Mouse (Mus musculus) layer of hippocampus, adult 9-10 months (tissue): ENCODE measurements around the gene F10.

Experiments used
- DNase-seq: peaks from one replicate; pipeline ENCODE4 v3.0.0; 2022; ENCODE audit warnings: low spot score

Gene F10

DNA sequence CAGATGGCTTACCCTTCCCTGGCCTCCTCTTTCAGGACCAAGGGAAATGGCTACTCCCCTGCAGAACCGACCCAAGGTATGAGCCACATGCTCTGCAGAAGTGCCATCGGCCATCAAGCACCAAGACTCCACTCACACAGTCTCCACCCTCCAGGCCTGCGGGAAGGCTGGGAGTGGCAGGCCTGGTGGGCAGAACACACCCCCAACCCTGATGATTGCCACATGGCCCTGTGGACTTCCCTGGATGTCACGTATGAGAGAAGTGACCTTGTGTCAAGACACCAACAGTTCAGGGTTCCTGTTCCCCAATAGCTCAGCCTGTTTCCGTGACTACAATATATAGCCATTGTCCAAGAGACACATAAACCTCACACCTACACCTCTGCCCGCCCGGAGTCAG lies at the start of gene F10:
Gene F10 (plus strand): TSS at position 294 of the 400 bp plus-strand sequence.
- no peak for DNase-seq

DNA sequence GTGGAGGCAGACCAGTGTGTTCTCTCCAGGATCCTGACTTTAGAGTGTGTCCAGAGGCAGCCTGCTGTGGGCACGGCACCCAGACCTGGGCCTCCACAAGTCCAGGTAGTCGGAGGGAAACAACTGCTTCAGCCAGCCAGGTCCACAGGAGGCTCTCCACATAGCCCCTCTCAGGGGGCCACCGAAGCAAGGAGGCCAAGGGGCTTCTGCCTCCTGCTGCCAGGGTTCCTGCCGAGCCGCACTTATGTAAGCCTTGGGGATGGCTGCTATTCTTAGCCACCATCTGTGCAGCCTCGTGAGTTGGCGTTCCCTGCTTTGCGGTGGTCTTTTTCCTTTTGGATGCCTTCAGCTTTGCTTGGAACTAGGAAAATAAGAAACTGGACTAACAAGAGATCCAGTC lies 49.5 kb upstream of the F10 start:
- no peak for DNase-seq

DNA sequence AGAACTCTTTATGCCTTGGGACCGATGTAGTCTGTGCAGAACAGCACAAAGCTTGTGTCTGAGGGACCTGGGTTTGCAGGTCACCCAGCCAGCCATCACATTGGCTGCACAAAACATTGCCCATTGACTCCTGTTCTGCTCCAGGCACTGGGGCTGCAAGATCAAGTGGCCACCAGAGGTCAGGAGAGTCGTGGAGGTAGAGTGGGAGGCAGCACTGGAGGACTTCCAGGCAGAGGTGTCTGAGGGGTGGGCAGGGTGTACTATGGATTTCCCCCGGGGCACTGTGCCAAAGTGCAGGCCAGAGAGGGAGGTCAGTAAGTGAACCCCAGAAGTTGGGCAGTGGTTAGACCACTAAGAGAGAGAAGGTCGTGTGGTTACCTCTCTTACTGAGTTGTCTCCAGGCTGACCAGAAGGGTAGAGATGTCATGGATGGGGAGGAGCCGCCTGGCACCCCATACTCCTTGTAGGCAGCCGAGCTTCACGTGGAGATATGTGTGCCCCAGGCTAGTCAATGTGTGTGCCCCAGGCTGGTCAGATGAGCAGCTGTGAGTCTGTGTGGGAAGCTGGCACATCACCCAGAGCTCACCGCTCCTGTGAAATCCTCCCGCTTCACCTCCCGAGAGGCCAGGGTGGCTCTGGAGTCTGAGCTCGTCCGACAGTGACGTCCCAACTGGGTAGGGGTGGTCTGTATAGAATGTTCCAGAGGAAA lies 48.2 kb upstream of the F10 start:
- no peak for DNase-seq

DNA sequence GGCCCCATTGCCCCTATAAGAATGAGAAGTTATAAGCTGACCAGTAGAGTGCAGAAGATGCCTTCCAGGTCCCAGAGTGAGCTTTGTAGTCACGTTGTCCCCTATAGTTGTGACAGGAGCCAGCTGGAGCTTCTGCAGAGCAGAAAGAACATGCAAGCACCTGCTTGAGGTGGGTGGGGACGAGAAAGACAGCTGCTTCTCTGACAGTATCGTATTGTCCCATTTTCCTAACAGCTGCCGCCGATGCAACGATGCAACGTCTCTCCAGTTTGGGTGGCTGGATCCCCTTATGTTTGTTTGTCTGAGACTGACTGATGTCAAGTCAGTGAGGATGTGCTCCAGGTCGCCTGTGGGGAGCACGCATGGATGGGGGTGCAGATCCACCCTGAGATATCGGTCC lies 45.7 kb upstream of the F10 start:
- DNase-seq, result no peak

DNA sequence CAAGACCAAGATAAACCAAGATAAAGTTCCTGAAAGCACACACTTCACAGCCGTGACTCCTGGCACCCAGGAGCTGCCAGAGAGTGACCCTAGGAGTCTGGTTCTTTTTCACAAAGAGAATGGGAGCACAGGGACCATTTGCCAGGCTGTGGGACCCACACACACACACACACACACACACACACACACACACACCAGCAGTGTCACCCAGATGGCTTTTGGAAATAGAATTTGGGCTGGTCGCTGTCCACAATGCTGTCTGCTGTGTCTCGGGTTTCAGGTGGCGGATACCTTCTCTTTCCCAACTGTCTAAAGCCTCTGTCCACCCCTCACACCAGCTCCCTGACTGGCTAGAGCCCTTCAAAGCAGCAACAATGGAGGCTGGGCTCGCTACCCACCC lies 42.6 kb upstream of the F10 start:
- DNase-seq, result no peak

DNA sequence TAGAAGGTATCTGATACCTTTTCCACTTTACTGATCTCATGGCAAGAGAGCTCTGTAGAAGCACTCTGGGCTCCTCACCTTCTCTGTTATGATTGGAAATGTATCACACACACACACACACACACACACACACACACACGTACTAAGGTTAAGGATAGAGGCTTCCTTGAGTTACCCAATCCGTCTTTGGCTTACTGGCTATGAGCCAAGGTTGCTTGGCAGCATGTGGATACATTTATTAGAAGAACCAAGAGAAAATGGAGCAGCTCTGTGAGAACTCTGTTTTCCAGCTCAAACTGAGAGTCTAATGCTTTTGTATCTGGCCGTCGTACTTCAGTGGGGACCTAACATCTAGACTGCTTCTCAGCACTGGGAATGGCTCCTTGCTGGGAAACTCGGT lies 41.6 kb upstream of the F10 start:
- no peak for DNase-seq

DNA sequence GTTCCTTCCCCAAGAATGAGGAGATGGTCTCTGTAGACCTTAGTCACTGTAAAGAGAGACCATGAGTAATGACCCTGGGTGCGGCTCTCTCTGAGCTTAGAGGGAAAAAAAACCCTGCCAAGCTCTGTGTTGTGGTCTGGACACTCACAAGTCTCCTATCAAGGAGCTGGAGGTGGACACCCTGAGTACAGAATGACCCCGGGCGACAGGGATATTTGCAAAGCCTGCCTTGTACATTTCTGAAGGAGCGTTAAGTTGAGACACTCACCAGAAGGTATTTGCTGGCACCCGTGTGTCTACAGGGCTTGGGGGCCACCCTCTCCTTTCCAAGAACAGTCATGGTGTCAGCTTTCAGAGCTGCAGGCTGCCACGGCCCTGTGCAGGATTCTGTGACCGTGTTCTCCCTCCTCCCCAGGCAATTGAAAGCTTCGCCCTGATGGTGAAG lies 40.3 kb upstream of the F10 start:
- no peak for DNase-seq

DNA sequence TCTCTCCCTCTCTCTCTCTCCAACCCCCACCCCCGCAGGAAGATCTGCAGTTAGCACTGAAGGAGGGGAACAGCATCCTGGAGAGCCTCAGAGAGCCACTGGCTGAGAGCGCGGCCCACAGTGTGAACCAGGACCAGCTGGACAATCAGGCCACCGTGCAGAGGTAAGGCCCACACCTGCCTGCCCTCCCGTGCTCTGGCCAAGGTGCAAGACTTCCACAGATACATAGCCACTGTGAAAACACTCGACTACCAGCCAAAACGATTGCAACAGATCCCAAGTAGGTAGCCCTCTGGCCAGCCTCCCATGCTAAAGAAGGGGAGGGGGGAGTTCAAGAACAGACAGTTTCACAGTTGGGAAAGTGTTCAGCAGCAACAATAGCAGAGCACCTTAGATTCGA lies 38.8 kb upstream of the F10 start:
- DNase-seq, result no peak

DNA sequence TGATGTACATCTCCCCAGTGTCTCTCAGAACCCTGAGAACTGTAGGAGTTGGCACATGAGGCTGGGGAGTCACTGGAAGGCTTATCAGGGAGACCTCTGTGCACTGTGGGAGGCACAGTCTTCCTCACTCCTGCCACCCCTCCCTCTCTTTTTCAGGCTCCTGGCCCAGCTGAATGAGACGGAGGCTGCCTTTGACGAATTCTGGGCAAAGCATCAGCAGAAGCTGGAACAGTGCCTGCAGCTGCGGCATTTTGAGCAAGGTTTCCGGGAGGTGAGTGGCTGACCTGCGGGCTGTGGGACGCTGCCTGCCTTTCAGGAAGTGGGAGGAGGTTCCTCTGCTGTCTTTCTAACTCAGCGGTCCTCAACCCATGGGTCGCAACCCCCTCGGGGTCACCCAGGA lies 37.3 kb upstream of the F10 start:
- DNase-seq, result no peak

DNA sequence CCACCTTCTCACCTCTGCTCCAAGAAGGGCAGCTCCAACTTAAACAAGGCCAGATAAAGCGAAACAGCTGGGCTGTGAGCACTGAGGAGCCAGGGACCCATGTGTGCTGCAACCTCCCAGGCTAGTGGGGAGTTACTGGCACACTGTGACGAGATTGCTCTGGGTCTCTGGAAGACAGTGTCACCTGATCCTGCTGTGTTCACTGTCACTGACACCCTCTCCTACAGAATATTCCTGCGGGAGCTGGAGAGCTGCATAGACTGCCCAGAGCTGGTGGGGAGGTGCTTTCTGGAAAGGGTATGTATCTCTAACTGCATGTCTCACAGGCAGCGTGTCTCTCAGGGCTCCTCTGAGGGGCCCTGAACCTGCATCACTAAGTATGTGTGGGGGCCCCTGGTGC lies 29.6 kb upstream of the F10 start:
- no peak for DNase-seq

DNA sequence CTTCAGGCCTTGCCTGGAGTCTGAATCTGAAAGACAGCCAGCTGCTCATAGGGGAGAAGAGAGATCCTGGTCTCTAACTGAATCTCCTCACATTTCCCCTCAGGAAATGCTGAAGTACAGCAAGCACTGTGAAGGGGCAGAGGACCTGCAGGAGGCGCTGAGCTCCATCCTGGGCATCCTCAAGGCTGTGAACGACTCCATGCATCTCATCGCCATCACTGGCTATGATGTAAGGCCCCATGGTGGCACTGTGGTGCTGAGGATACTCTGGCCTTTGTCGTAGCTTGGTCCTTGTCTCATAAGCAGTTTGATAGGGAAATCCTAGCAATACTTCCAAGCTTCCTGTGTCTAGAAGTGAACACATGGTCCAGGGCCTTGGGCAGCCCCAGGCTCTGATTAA lies 26.8 kb upstream of the F10 start:
- DNase-seq, result no peak

DNA sequence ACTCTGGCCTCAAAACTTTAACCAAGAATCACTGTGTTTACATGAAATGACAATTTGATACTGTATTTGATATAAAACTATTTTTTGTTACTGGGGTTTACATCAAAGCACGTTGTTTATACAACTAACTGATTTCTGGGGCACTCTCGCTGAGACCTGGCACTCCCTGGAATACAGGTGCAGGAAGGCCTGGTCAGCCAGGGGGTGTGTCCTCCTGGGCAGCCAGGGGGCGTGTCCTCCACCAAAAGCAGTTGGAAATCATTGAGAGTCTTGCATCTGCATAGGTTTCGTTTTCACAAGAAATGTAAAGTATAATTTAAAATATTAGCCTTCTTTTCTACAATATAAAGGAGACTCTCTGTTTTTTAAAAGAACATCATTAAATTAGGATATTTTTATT lies 17.5 kb upstream of the F10 start:
- DNase-seq, result no peak

DNA sequence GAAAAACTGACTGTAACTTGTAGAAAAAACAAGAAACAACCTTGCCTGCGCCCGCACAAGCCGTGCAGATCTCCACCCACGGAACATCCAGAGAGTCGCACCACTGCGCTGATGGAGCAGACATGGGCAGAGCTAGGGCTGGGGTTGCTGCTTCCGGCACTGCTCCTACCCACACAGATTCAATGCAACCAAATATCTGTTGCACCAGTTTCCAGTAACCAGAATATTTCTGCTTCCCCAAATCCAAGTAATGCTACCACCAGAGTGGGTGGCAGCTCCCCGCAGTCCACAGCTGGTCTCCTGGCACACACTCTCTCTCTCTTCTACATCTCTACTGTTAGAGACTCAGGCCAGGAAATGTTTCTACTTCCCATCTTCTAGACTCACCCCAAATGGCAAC lies 15.3 kb upstream of the F10 start:
- DNase-seq, result no peak

DNA sequence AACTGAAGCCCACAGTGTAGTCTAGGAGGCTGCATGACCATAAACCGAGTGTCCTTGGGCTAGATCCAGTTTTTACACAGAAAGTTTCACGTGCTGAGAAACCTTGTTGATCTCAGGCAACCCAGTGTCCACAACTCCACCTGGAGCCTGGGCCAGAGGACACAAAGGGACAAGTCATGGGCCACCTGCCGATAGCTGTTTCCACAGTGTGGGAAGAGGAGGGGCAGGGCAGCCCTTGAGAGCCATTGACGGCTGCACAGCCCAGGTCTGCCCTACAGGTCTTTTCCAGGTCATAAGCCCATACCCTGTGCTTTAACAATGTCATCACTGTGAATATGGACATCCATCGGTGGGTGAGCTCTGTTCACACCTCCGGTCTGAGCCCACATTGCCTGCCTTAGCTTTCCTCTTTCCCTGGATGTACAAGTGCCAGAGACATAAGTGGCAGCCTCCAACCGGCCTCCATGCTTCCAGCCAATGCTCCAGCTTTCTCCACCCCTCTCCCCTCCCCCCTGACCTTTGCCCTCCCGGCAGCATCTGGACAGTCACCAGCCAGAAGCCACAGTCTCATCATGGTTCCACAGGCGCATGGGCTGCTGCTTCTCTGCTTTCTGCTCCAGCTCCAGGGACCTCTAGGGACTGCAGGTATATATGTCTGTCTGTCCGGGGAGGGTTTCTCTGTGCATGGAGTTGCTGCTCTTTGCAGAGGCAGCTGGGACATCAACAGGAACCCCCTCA lies 11.5 kb upstream of the F10 start, which contains the start of gene F7:
Gene F7 (plus strand): TSS at position 548 of the 738 bp plus-strand sequence.
- DNase-seq, result no peak

DNA sequence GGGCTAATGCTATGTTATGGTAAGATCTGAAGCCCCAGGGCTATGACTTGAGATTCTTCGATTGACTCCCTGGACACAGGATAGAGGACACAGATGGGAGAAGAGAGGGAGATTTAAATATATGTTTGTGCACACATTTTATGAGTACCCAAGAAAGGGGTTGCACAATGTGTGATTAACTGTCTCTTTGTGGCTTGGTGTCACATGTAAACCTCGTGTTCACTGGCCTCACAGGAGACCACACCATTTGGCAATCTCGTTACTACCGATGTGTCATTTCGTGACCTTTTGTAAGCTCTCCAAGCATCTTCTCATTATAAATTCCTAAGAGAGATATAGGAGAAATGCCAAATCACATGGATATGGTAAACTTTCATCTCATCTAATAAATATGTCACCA lies 9.5 kb upstream of the F10 start:
- no peak for DNase-seq

DNA sequence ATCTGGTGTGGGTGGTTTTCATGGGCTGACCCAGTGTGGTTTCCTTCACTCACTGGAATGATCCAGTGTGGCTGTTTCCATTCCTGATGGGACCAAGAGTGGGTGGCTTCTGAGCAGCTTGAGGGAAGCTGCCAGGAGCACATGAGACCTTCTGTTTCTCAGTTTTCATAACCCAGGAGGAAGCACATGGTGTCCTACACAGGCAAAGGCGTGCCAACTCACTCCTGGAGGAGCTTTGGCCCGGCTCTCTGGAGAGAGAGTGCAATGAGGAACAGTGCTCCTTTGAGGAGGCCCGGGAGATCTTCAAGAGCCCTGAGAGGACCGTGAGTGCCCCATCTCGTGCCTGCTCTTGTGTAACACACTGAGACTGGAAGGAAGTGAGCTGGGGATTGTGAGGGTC lies 8.6 kb upstream of the F10 start:
- DNase-seq, result peak; percentile 32

DNA sequence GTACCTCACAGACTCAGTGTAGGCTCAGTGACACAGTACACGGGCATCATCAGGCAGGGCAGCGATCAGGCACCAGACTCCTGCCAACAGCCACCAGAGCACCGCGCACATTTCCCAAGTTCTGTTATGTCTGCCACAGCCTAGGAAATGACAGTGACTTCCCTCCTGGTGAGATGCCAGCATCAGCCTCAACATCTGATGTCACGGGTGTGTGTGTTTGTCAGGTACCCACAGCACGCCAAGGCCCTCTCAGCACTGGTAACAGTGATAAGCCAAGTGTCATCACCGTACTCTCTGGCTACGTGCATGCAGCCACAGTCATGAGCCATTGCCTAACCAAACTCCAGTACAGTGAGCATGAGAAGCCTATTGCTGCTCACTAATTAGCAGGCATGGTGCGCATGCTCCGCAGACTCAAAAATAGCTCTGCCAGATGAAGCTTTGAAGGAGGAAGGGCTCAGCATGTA lies 729 bp upstream of the F10 start:
- peak; percentile 38 for DNase-seq

DNA sequence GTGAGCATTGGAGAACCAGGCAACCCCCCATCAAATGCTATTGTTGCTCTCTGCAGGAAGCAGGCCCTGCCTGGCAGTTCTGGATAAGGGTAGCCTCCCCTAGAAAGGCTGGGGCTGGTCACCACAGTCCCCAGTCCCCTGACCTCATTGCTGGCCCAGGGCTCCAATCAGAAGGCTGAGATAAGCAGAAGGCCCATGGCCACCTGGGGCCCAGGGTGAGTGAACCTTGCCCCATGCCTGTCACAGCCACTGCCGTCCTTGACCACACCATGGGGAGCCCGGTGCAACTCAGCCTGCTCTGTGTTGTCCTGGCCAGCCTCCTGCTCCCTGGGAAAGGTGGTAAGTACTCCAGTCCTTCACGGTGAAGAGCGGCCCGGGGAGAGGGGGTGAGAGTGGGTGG lies 461 bp downstream of the F10 start:
- no peak for DNase-seq

DNA sequence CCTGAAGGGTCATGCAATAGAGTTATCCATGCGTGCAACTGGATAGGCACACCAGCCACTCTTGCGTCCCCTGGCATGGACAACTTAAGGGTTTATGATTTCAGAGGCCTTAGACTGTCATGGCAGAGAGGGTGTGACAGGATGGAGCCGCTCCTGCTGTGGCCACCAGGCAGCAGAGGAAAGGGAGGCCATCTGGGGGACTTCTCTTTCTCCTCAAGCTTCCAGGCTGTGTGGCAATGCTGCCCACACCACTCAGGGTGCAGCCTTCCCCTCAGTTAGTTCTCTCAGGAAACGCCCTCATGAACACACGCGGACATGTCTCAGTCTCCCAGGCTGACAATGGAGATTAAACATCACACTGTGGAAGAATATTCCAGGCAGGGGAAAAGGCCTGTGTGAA lies 1.9 kb downstream of the F10 start:
- no peak for DNase-seq

DNA sequence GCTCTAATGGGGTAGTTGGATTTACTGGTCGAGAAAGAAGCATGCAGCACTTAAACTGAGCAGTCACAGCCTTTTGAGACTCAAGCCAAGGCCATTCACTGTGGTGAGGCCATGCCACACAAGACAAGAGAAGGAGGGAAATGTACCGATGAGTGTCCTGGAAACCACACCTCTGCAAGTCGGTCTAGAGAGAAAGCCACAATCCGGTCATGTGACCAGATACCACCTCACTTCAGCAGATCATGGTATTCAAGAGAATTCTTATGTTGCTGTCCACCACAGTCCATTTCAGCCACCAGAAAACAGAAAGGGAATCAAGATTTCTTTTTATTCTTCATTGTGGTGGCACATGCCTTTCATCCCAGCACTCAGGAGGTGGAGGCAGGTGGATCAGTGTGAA lies 4.4 kb downstream of the F10 start:
- no peak for DNase-seq

DNA sequence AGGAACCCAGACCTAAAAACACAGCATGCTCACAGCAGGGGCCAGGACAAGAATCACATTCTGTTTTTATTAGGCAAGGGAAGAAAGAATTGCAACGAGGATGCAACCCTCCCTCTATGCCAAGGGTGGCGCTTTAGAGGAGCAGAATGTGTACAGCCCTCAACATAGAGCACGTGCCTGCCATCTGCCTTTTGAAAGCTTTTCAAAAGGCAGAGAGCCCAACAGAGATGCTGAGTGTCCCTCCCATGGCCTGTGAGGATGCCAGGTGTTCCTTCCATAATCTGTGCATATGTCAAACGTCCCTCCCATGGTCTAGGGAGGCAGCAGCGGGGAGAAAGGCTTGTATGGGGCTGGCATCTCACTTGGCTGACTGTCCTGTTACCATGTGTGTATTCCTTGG lies 10.5 kb downstream of the F10 start:
- no peak for DNase-seq

DNA sequence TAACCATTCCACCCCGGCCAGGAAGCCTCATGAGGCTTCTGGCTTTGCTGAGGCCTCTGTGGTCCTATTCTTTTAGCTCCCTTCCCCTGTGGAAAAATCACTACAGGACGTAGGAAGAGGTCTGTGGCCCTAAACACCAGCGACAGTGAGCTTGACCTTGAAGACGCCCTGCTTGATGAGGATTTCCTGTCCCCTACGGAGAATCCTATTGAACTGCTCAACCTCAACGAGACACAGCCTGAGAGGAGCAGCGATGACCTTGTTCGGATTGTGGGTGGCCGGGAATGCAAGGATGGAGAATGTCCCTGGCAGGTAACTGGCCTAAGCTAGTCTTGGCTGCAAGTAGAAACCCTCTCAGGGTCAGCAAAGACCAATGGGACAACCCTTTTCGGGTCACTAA lies 13.4 kb downstream of the F10 start:
- no peak for DNase-seq

DNA sequence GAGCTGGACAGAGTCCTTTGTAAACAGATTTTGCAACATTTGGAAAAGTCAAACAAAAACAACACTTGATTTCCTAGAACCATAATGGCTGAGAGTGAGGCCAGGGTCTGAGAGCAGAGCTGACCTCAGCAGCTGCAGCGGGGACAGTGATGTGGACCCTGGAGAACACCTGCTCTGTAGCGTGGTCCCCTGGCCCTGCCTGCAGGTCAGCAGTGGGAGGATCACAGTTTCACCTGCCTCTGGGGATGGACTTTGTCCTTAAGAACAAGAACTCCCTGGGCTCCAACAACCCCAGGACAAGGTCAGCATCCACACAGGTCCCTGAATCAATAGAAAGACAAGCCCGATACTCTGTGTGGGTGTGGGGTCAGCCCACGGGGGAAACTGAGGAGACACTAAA lies 20.2 kb downstream of the F10 start:
- DNase-seq, result no peak
